Mouse (Mus musculus) limb, embryonic 12.5 days (tissue): ENCODE results near the gene Gfi1b. TPM values are rescaled to one million over a fixed set of nuclear protein-coding genes. Genes with fewer than 3 reads are reported as not detected.
A peak's percentile ranks its signal among the peaks of the same experiment; 100 is the strongest.

Experiments
- ATAC-seq: fragments of 200-750 bp; cut with Nextera tagmentation; 2 replicates; pipeline ENCODE4 v1.8.0; 2017; ENCODE audit warnings: low read depth, moderate TSS enrichment; ENCODE audit not compliant: insufficient number of reproducible peaks, insufficient read depth, low FRiP score, low TSS enrichment
- H3K27ac ChIP-seq: fragments of 300-500 bp; sonication (generic); 2 replicates; pipeline ENCODE4 v1.5.1; 2016; ENCODE audit warnings: mild to moderate bottlenecking, moderate library complexity
- H3K27me3 ChIP-seq: fragments of 300-500 bp; sonication (generic); 2 replicates; pipeline ENCODE4 v1.6.1; 2016; ENCODE audit warnings: mild to moderate bottlenecking, moderate library complexity
- H3K36me3 ChIP-seq: fragments of 300-500 bp; sonication (generic); 2 replicates; pipeline ENCODE4 v1.6.1; 2016; ENCODE audit warnings: mild to moderate bottlenecking, moderate library complexity
- H3K4me1 ChIP-seq: fragments of 300-500 bp; sonication (generic); replicated peaks from 2 replicates; pipeline ENCODE4 v1.6.1; 2016
- H3K4me2 ChIP-seq: fragments of 300-500 bp; sonication (generic); 2 replicates; pipeline ENCODE4 v1.6.1; 2016; ENCODE audit warnings: mild to moderate bottlenecking, moderate library complexity
- H3K4me3 ChIP-seq: fragments of 300-500 bp; sonication (generic); replicated peaks from 2 replicates; pipeline ENCODE4 v1.5.1; 2016; ENCODE audit warnings: mild to moderate bottlenecking
- H3K9ac ChIP-seq: fragments of 300-500 bp; sonication (generic); replicated peaks from 2 replicates; pipeline ENCODE4 v1.6.1; 2016; ENCODE audit warnings: mild to moderate bottlenecking, moderate library complexity
- H3K9me3 ChIP-seq: fragments of 300-500 bp; sonication (generic); 2 replicates; pipeline ENCODE4 v1.6.1; 2016; ENCODE audit warnings: mild to moderate bottlenecking, moderate library complexity
- WGBS: fragments of 180-500 bp; shearing (Covaris S2); methylation state at CpG from one replicate; pipeline ENCODE4 v1.1.7; 2016; 5-methylcytosine and 5-hydroxymethylcytosine counted together
- polyA plus RNA-seq: library from polyadenylated mRNA; unstranded; fragments of >200 nt; fragmentation: Nextera tagmentation; extraction: Ambion mirVana; gene quantifications from 2 replicates; pipeline ENCODE4 v1.2.1, GENCODE M21; 2016

Gfi1b gene
- 0.55 and 2.2 TPM in 2 replicates for polyA plus RNA-seq

DNA sequence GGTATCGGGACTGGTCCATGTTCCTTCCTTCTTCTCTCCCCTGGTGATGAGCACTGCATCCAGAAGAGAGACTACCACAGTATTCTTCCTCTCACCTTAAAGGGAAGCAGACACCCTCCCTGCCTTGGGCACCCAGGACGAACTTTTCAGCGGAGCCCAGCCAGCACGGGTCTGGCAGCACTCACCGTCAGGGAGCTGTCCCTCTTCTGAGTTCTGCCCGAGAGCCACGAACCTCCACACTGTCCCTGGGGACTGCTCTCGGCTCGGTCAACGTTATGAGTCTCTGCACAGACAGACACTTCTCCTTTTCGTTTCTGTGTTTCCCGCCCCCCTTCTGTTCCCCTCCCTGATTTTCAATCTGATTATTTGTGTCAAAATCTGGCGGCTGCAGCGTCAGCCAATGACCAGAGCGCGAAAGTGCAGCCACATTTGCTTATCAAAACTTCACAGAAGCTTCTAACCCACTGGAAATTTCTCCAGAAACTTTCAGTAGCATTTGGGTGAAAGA, at the start of gene Gfi1b:
Gene Gfi1b, minus strand, starts transcription at position 319 of the 508 bp plus-strand sequence.
- WGBS, result 8% methylated on average over 16 of the region's 16 CpGs

DNA sequence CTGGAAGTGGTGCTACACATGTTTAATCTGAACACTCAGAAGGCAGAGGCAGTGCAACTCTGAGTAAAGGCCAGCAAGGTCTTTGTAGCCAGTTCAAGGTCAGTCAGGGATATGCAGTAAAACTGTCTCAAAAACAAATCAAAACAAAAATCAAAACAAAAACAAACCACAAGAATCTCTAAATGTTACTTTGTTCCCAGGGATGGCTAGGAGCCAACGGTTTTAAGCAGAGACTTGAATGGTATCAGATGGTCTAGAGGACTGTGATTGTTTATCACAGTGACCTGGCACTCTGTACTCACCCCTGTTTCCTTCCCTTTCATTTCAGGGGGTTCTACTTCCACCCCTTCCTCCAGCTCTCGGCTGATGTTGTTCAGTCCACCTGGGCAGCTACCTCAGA, 49.7 kb upstream of the Gfi1b start:
- H3K36me3 ChIP-seq, result peaks cover 93% of the 10 kb centered on the region
- no peak overlapping the region for H3K9ac ChIP-seq
- H3K27ac ChIP-seq, result no peak overlapping the region
- ATAC-seq, result no peak
- H3K4me1 ChIP-seq, result peaks cover 6% of the 10 kb centered on the region
- H3K27me3 ChIP-seq, result no peaks in the 10 kb centered on the region
- no peak overlapping the region for H3K4me2 ChIP-seq
- no peak overlapping the region for H3K4me3 ChIP-seq
- no peaks in the 10 kb centered on the region for H3K9me3 ChIP-seq
- 84% methylated on average over 2 of the region's 2 CpGs for WGBS

More for the DNA sequence above, at the start of gene Gfi1b:
- H3K9me3 ChIP-seq, result no peaks in the 10 kb centered on the region
- H3K4me3 ChIP-seq, result peak within 1 kb of the TSS; percentile 16
- peaks cover 51% of the 10 kb centered on the region for H3K27me3 ChIP-seq
- H3K4me1 ChIP-seq, result no peaks in the 10 kb centered on the region
- H3K4me2 ChIP-seq, result peak within 1 kb of the TSS; percentile 21
- no peaks in the 10 kb centered on the region for H3K36me3 ChIP-seq
- no peak within 1 kb of the TSS for H3K27ac ChIP-seq
- ATAC-seq, result no peak
- H3K9ac ChIP-seq, result no peak within 1 kb of the TSS

DNA sequence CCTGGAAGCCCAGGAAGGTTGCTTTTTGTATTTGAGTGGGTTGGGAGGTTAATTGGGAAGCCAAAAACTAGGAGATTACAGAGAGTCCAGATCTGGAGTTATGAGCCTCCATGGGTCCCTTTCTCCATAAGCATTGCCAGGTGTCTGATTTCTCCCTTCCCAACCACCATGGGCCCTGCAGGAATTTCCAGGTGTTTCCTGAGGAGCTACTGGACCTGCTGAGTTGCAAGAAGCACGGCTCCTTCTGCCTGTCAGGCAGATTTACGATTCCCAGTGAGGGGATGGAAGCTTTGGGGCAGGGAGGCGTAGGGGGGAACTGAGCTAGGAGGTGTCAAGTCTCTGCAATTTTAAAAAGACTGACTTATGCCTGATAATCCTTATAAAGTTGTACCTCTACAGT, 44.0 kb upstream of the Gfi1b start:
- Histone ChIP-seq H3K36me3 (peaks cover 90% of the 10 kb centered on the region), H3K27ac (no peak overlapping the region), H3K9me3 (no peaks in the 10 kb centered on the region), H3K4me1 (peaks cover 17% of the 10 kb centered on the region), H3K4me2 (no peak overlapping the region), H3K9ac (no peak overlapping the region), H3K27me3 (no peaks in the 10 kb centered on the region), H3K4me3 (no peak overlapping the region)
- 41% methylated on average over 3 of the region's 3 CpGs for WGBS
- peak; percentile 75 for ATAC-seq

DNA sequence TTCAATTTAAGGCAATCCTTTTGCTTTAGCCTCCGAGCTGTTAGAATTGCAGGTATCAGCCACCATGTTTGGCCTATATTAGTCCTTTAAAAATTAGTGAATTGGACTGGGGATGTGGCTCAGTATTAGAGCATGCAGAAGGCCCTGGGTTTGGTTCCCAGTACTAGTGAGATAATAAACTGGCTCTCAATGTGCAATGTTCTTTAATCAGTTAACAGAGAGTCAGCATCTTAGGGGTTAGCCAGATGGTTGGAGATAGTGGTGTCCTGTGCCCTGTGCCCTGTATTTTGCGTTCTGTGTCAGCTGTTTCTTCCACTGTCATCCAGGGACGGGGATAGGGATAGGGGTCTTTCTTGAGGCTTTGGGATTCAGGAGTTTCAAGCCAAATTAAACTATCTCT, 41.1 kb upstream of the Gfi1b start:
- Histone ChIP-seq H3K9me3 (no peaks in the 10 kb centered on the region), H3K4me2 (no peak overlapping the region), H3K36me3 (peaks cover 91% of the 10 kb centered on the region), H3K27me3 (no peaks in the 10 kb centered on the region), H3K9ac (no peak overlapping the region), H3K4me1 (peaks cover 17% of the 10 kb centered on the region), H3K4me3 (no peak overlapping the region), H3K27ac (no peak overlapping the region)
- WGBS, result 92% methylated on average over 3 of the region's 3 CpGs
- no peak for ATAC-seq

DNA sequence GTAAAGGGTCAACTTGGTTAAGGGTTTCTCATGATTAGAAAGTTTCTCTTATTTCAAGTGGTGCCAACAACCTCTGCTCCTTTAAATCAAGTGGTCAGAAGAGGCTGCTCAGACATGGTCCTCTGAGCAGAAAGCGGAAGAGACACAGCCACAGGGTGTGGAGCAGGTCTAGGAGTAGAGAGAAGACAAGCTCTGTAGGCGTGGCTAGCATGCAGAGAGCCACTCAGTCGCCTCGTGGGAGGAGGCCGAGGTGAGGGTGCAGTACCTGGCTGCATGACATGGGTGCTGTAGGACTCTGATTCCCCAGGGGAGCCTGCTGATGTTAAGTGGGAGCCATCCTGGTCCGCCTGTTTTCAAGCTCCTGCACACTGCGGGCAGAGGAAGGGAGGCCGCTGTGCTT, 34.4 kb upstream of the Gfi1b start:
- H3K4me3 ChIP-seq, result no peak overlapping the region
- no peak for ATAC-seq
- H3K9ac ChIP-seq, result no peak overlapping the region
- no peaks in the 10 kb centered on the region for H3K4me1 ChIP-seq
- H3K27me3 ChIP-seq, result no peaks in the 10 kb centered on the region
- H3K27ac ChIP-seq, result no peak overlapping the region
- H3K9me3 ChIP-seq, result no peaks in the 10 kb centered on the region
- H3K4me2 ChIP-seq, result no peak overlapping the region
- H3K36me3 ChIP-seq, result peaks cover 59% of the 10 kb centered on the region
- 87% methylated on average over 8 of the region's 8 CpGs for WGBS

DNA sequence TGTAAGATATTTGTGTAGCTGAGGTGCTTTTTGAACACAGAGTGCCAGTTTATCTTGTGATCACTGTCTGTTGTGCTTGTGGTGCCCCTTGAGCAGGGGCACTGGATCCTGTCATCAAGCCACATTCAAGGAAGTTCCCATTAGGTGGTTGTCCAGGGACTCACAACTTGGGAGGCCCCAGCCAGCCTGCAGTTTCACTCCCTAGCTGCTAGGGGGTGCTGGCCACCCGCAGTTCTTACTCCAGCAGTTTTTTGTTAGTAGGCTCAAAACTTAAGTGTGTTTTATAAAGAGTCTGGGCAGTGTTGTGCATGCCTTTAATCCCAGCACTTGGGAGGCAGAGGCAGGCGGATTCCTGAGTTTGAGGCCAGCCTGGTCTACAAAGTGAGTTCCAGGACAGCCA, 32.5 kb upstream of the Gfi1b start:
- Histone ChIP-seq H3K4me2 (no peak overlapping the region), H3K9ac (no peak overlapping the region), H3K27me3 (no peaks in the 10 kb centered on the region), H3K27ac (no peak overlapping the region), H3K4me3 (no peak overlapping the region), H3K36me3 (peaks cover 40% of the 10 kb centered on the region), H3K4me1 (no peaks in the 10 kb centered on the region), H3K9me3 (no peaks in the 10 kb centered on the region)
- WGBS, result 65% methylated on average over 2 of the region's 2 CpGs
- no peak for ATAC-seq

DNA sequence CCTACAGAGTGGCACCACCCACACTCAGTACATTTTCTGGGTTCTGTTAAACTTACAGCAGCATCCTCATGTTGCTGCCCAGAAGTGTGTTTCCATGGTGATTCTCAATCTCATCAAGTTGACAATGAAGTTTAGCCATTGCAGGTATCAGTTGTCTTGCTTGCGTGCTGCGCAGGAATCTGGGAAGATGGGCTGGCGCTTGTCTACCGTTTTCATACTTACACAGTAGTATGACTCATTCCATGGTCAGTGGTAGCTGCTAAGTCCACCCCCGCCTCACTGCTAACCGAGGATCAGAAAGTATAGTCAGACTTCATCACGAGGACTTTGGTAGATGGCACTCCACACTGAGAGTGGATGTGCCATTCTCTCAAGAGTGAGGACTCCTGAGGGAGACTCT, 31.6 kb upstream of the Gfi1b start:
- H3K36me3 ChIP-seq, result peaks cover 30% of the 10 kb centered on the region
- no peak overlapping the region for H3K27ac ChIP-seq
- H3K4me2 ChIP-seq, result no peak overlapping the region
- H3K27me3 ChIP-seq, result no peaks in the 10 kb centered on the region
- H3K4me1 ChIP-seq, result no peaks in the 10 kb centered on the region
- no peaks in the 10 kb centered on the region for H3K9me3 ChIP-seq
- no peak overlapping the region for H3K9ac ChIP-seq
- WGBS, result 95% methylated on average over 7 of the region's 7 CpGs
- ATAC-seq, result no peak
- H3K4me3 ChIP-seq, result no peak overlapping the region

DNA sequence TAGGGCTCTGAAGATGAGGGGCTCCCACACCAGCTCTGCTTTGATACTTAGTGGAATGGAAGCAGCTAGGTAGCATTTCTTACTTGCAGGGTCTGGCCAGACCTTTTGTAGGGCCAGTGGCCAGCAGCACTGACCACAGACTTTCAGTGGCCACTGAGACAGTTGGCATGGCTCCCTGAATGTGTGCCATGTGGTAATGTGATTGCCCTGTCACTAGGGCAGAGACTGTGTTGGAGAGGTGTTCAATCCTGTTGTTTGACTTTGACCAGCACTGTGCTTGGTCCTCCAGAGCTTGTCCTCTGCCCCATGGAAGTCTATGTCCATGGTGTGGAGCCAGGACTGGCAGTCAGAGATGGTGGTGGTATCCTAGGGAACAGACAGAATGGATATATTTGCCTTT, 28.7 kb upstream of the Gfi1b start:
- Histone ChIP-seq H3K9ac (no peak overlapping the region), H3K4me3 (no peak overlapping the region), H3K27me3 (no peaks in the 10 kb centered on the region), H3K27ac (no peak overlapping the region), H3K9me3 (no peaks in the 10 kb centered on the region), H3K4me1 (no peaks in the 10 kb centered on the region), H3K36me3 (peaks cover 11% of the 10 kb centered on the region), H3K4me2 (no peak overlapping the region)
- ATAC-seq, result no peak

DNA sequence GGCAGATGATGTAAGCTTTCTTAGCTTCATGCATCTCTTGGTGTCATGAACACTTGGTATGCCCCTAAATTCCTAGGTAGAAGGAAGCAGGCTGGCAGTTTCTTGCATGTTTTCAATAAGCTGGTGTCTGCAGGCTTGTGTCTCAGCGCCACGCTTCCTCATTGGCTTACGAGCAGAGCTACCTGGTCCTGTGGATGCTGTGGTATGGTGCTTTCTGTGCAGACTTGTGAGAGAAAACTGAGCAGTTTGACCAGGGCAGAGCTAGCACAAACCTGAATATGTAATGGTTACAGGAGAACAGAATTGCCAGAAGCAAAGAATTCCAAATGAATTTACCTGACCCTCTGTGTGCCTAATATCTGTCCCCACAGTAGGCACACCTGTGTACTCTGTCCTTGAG, 21.3 kb upstream of the Gfi1b start:
- peaks cover 37% of the 10 kb centered on the region for H3K4me1 ChIP-seq
- H3K27ac ChIP-seq, result no peak overlapping the region
- 0 out of 2 replicates have a peak overlapping the region, but pooled peaks have one; percentile 4 for H3K4me3 ChIP-seq
- peak overlapping the region; percentile 79; the same call in 1 of the 2 replicates for H3K4me2 ChIP-seq
- no peaks in the 10 kb centered on the region for H3K36me3 ChIP-seq
- no peak for ATAC-seq
- H3K27me3 ChIP-seq, result no peaks in the 10 kb centered on the region
- 0 out of 2 replicates have a peak overlapping the region, but pooled peaks have one; percentile 18 for H3K9ac ChIP-seq
- no peaks in the 10 kb centered on the region for H3K9me3 ChIP-seq
- 70% methylated on average over 3 of the region's 3 CpGs for WGBS

DNA sequence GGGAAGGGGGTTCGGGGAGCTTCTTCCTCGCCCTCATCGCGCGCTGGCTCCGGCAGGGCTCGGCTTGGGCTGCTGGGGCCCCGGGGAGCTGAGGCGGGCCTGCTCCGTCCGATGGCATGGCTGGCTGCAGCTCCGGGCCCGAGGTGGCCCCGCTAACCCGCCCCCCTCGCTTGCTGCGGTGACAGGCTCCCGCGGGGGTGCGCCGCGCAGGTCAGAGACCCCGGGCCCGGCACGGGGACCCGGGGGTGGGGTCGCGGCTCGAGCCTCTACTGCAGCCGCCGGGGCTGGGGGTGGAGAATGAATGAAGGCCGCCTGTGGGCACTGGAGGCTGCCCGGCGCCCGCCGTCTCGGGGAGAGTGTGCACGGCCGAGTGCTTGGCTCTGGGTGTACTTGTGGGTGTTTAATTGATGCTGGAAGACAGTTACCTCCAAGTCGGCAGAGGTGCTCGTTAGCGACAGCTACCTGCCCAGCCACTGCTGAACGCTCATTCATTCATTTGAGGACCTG, 19.7 kb upstream of the Gfi1b start:
- H3K4me3 ChIP-seq, result peak overlapping the region; percentile 99
- peak; percentile 53; the same call in 1 of the 2 replicates for ATAC-seq
- H3K4me2 ChIP-seq, result peak overlapping the region; percentile 79
- H3K27me3 ChIP-seq, result no peaks in the 10 kb centered on the region
- H3K27ac ChIP-seq, result peak overlapping the region; percentile 92
- H3K36me3 ChIP-seq, result no peaks in the 10 kb centered on the region
- H3K9ac ChIP-seq, result peak overlapping the region; percentile 96
- no peaks in the 10 kb centered on the region for H3K9me3 ChIP-seq
- peaks cover 45% of the 10 kb centered on the region for H3K4me1 ChIP-seq
- under 1% methylated on average over 43 of the region's 43 CpGs for WGBS

DNA sequence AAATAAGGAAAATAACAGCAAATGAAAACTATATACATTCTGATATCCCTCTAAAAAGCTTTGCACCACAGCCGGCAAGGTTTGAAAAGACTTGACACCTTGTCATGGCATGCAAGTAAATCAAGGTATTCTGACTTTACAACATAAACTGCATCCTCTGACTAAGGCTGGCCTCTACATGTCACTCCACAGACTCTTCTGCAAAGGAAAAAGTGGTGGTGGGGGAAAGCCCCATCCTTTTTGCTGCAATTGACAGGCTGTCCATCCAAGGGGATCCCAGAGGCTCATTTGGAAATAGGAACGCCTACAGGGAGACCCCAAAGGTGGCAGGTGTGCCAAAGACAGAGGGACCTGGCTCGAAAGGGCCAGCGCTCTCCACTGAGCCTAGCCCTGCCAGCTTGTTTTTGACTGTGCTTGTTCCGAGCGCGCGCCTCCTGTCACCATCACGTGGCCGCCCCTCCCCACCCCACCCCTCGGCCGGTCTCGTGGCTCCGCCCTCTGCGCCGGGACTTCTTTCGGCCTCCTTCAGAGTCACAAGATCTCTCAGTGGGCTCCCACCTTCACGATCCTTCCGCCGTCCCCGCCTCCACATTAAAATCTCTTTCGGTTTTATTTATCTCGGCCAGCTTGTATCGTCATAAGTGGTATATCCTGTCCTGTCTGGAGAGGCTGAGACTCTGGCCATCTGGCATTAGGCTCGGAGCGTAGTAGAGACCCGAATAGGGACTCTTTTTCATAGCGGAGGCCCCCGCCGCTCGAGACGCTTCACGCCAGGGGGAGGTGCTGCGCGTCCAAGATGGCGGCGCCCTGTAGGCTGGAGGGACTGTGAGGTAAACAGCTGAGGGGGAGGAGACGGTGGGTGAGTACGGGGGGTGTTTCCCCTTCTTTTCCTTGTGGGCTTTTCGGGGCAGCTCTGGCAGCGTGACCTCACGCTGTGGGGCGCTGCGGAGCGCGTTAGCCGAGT, 19.0 kb upstream of the Gfi1b start, which contains the start of gene Tsc1:
Gene Tsc1, plus strand, starts transcription at position 768 of the 964 bp plus-strand sequence.
- Histone ChIP-seq H3K9ac (peak within 1 kb of the TSS; percentile 96), H3K9me3 (no peaks in the 10 kb centered on the region), H3K4me2 (peak within 1 kb of the TSS; percentile 79), H3K4me3 (peak within 1 kb of the TSS; percentile 99), H3K27me3 (no peaks in the 10 kb centered on the region), H3K36me3 (no peaks in the 10 kb centered on the region), H3K4me1 (peaks cover 45% of the 10 kb centered on the region), H3K27ac (peak within 1 kb of the TSS; percentile 92)
- ATAC-seq, result peak; percentile 91
- 2% methylated on average over 46 of the region's 47 CpGs for WGBS
